Mouse (Mus musculus) liver, embryonic 14 days (tissue): ENCODE measurements around the gene Ccdc91. TPM values are rescaled to one million over a fixed set of nuclear protein-coding genes. Genes with fewer than 3 reads are reported as not detected.

ENCODE experiments used
- polyA plus RNA-seq: library from polyadenylated mRNA; depleted of rRNA; stranded (reverse); fragments of >200 nt; gene quantifications from 2 replicates; pipeline ENCODE4 v1.2.3, GENCODE M21; 2012; rRNA removed

Gene Ccdc91
- 3.3 and 3.4 TPM in 2 replicates for polyA plus RNA-seq

GRCm38 (mm10) chr6:147475727-147476613 is at the start of gene Ccdc91:
Gene Ccdc91, plus strand, starts transcription at chr6:147475828.

Other genes starting within 250 kb of the Ccdc91 start
- 0.03 TPM in 1 of 2 replicates, not detected in the other for gene Pthlh, start 211.6 kb upstream of the Ccdc91 start, polyA plus RNA-seq